Mouse (Mus musculus): Measurements from ENCODE around the gene Lrrk2. TPM values are rescaled to one million over a fixed set of nuclear protein-coding genes. Genes with fewer than 3 reads are reported as not detected.

Gene Lrrk2
- polyA plus RNA-seq, 1 experiment from 2014 or later, result 4.7 TPM

DNA sequence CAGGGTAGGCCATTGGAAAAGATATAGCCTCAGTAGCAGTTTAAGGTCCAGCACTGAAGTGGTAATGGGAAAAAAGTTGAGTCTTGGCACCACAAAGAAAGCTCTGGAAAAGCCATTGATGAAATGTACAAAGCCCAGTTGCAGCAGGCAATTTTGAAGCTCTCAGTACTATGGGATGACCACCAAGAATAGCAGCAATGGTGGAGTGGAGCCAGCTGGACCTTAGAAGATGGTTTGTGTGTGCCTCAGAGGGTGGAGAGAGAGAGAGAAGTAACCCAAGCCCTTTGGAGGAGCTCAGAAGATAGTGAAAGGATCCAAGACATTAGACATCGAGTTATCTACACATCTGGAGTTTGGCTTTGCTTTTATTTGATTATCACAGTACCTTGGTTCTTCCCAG, 20.1 kb downstream of the Lrrk2 start:
- no peak overlapping the region for H3K4me2 ChIP-seq
- no peaks in the 10 kb centered on the region for H3K9me3 ChIP-seq (replicated peaks)
- H3K36me3 ChIP-seq, result 0 out of 2 replicates have a peak, but pooled peaks cover 9% of the 10 kb centered on the region
- no peak overlapping the region for H3K9ac ChIP-seq
- no peaks in the 10 kb centered on the region for H3K4me1 ChIP-seq (replicated peaks)
- H3K4me3 ChIP-seq, result no peak overlapping the region
- no peaks in the 10 kb centered on the region for H3K27me3 ChIP-seq
- 65% methylated on average over 1 of the region's 1 CpGs for WGBS
- H3K27ac ChIP-seq, result no peak overlapping the region
- ATAC-seq (replicated peaks; ENCODE audit: insufficient number of reproducible peaks, insufficient read depth, low FRiP score, low read depth), result no peak

DNA sequence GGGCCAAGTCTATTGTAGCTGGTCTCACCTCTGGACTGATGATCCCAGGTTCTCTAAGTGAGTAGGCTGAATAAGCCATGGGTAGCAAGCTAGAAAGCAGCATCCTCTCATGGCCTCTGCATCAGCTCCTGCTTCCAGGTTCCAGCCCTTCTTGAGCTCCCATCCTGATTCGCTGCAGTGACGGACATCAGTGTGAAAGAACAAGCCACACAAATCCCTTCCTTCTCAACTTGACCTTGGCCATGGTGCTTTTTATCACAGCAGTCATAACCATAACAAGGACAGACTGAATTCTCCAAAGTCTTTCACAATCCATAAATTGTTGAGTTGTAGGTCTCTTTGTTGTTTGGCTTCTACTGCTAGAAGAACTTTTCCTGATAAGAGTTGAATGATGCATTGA, 20.9 kb downstream of the Lrrk2 start:
- H3K27me3 ChIP-seq, result no peaks in the 10 kb centered on the region
- no peaks in the 10 kb centered on the region for H3K9me3 ChIP-seq (replicated peaks)
- H3K9ac ChIP-seq, result no peak overlapping the region
- 93% methylated on average over 2 of the region's 2 CpGs for WGBS
- H3K27ac ChIP-seq, result no peak overlapping the region
- no peak for ATAC-seq (replicated peaks; ENCODE audit: insufficient number of reproducible peaks, insufficient read depth, low FRiP score, low read depth)
- H3K4me3 ChIP-seq, result no peak overlapping the region
- H3K36me3 ChIP-seq, result 0 out of 2 replicates have a peak, but pooled peaks cover 9% of the 10 kb centered on the region
- no peaks in the 10 kb centered on the region for H3K4me1 ChIP-seq (replicated peaks)
- H3K4me2 ChIP-seq, result no peak overlapping the region

DNA sequence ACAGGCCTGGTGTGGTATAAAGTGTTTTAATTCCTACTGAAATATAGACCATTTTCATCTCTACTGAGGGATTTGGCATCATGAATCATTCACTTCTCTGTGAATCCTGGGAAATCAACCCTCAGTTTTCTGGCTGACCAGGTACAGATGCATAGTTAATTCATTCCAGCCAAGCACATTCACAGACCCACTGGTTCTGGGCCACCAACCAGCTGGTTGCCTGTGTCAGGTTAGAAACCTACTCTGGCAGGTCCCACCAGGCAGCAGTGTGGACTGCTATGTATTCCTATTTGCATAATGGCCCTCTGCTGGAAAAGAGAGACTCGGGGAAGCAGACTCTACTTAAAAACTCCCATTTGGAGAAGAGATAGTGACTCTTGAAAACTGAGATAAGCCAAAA, 27.9 kb downstream of the Lrrk2 start:
- WGBS, result 18% methylated on average over 1 of the region's 1 CpGs
- H3K27me3 ChIP-seq, result no peaks in the 10 kb centered on the region
- H3K27ac ChIP-seq, result no peak overlapping the region
- H3K9me3 ChIP-seq (replicated peaks), result no peaks in the 10 kb centered on the region
- H3K36me3 ChIP-seq, result 0 out of 2 replicates have a peak, but pooled peaks cover 3% of the 10 kb centered on the region
- H3K4me2 ChIP-seq, result no peak overlapping the region
- no peak overlapping the region for H3K4me3 ChIP-seq
- ATAC-seq (replicated peaks; ENCODE audit: insufficient number of reproducible peaks, insufficient read depth, low FRiP score, low read depth), result no peak
- H3K4me1 ChIP-seq (replicated peaks), result peaks cover 9% of the 10 kb centered on the region
- no peak overlapping the region for H3K9ac ChIP-seq

DNA sequence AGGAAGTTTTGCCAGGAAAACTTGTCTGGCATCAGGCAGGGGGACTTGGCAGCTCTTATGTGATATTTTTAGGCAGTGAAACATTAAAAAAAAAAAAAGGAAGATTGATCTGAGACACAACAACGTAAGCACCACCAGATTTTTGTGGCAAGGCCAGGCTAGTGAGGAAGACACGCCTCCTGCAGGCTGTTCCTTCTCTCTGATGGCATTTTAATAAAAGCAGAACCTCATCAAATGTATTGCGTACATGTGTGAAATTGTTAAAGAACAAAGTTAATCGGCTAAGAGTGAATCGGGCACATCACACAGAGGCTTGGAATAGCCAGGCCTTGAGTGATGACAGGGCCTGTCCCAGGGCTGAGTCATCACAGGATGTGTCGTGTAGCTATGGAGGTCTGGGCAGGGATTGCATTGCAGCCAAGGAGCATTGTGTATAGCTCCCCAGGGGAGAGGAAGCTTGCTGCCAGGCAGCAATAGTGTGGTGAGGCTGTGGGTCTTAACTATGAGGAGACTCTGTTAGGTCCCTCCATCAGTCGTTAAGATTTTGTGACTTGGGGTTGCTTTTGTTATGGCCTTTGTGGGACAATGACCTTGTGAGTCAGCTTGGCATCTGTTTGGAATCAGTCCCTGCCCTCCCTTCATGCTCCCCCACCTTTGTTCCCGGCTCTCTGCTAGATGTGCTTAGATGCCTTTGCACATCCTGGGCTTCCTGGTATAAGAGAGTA, 30.2 kb downstream of the Lrrk2 start:
- Histone ChIP-seq H3K9me3 (replicated peaks) (no peaks in the 10 kb centered on the region), H3K4me3 (no peak overlapping the region), H3K4me1 (replicated peaks) (peaks cover 9% of the 10 kb centered on the region), H3K27me3 (no peaks in the 10 kb centered on the region), H3K9ac (no peak overlapping the region), H3K27ac (peak overlapping the region; percentile 67), H3K36me3 (peaks cover 12% of the 10 kb centered on the region; the same call in 1 of the 2 replicates), H3K4me2 (peak overlapping the region; percentile 32)
- ATAC-seq (replicated peaks; ENCODE audit: insufficient number of reproducible peaks, insufficient read depth, low FRiP score, low read depth), result peak; percentile 87
- 19% methylated on average over 8 of the region's 8 CpGs for whole genome bisulfite sequencing

DNA sequence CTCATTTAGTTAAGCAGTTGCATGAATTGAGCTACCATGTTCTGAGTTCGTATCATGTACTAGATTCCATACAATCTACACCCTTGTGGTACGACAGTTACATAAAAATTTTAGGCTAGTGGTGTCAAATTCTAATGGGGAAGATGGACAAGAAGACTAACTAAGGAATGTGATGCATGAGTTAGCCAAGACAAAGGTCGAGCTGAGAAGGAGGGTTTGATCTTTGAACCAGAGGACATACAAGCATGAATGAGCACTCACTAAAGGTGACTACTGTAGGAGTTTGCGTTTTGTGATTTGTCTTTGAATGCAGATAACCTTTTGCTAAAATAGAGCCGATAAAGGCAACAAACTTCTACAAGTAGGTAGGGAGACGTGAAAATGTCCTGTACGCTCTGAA, 31.1 kb downstream of the Lrrk2 start:
- H3K4me2 ChIP-seq, result no peak overlapping the region
- peaks cover 12% of the 10 kb centered on the region; the same call in 1 of the 2 replicates for H3K36me3 ChIP-seq
- H3K4me3 ChIP-seq, result no peak overlapping the region
- no peaks in the 10 kb centered on the region for H3K27me3 ChIP-seq
- no peak for ATAC-seq (replicated peaks; ENCODE audit: insufficient number of reproducible peaks, insufficient read depth, low FRiP score, low read depth)
- H3K27ac ChIP-seq, result peak overlapping the region; percentile 67; the same call in 1 of the 2 replicates
- H3K9me3 ChIP-seq (replicated peaks), result no peaks in the 10 kb centered on the region
- H3K4me1 ChIP-seq (replicated peaks), result peaks cover 9% of the 10 kb centered on the region
- WGBS, result 89% methylated on average over 7 of the region's 7 CpGs
- no peak overlapping the region for H3K9ac ChIP-seq

DNA sequence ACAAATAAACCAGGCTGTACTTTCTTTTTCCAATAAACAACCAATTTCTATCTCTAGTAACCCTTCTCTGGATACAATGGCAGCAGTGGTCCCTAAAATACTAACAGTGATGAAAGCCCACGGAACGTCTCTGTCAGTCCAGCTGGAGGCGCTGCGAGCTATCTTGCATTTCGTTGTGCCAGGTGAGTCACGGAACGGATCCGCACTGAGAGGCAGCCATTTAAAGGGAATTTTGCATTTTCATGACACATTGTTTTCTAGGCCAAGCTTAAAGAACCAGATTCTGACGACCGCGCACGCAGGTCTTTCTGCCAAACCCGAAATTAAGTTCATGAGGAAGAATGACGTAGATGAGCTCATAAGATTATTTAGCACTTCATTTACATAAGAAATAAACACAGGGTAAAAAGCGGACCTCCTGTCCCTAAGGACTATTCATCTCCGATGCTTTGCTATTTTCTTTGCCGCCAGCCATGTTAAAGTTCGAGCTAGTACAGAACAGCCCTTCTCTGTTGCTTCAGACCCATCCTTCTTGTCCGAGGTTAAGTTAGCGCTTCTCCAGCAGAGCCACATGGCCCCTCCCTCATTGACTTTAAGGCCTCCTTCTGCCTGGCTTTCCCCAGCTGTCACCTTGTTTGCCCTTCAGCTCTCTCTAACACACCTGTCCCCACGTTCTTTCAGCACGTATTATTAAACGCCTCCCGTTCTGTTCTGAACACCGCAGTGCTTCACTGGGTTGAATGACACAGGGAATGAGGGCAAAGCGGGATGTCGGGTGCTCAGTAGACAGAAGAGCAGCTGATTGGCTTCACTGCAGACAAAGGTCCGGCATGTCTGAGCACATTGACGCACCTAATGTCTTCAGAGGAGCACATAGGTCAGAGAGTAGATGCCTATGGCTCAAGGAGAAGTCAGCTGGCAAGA, 36.5 kb downstream of the Lrrk2 start:
- H3K9ac ChIP-seq, result no peak overlapping the region
- H3K36me3 ChIP-seq, result peaks cover 12% of the 10 kb centered on the region; the same call in 1 of the 2 replicates
- H3K4me3 ChIP-seq, result peak overlapping the region; percentile 21; the same call in 1 of the 2 replicates
- H3K9me3 ChIP-seq (replicated peaks), result no peaks in the 10 kb centered on the region
- WGBS, result 43% methylated on average over 29 of the region's 29 CpGs
- no peaks in the 10 kb centered on the region for H3K4me1 ChIP-seq (replicated peaks)
- H3K4me2 ChIP-seq, result peak overlapping the region; percentile 50
- ATAC-seq (replicated peaks; ENCODE audit: insufficient number of reproducible peaks, insufficient read depth, low FRiP score, low read depth), result no peak
- H3K27me3 ChIP-seq, result no peaks in the 10 kb centered on the region
- H3K27ac ChIP-seq, result no peak overlapping the region

DNA sequence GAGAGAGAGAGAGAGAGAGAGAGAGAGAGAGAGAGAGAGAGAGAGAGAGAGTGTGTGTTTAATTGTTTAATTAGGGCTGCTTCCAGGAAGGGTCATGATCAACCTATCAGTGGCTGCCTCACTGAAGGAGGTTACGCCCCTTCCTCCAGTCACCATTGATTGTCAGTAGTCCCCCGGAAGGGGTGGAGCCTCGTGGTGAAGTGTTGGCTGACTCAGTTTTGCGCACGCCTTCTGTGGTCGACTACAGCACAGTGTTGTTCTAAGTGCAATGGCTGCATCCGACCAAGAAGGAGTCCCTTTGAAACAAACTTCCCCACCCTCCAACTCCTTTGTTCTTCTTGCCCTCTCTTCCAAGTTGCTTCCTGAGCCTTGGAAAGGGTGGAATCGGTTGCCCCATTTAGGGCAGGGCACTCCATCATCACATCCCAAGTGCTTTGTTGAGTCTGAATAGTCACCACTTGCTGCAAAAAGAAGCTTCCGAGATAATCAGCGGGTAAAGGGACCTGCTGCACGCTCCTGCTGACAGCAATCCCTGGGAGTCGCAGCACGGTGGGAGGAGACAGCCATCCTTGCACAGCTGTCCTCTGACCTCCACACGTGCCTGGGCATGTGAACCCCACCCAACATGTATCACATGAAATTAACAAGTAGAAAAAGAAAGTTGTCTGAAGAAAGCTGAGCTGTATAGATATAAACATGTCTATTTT, 62.4 kb downstream of the Lrrk2 start:
- Histone ChIP-seq H3K9me3 (replicated peaks) (no peaks in the 10 kb centered on the region), H3K4me1 (replicated peaks) (0 out of 2 replicates have a peak, but pooled peaks cover 3% of the 10 kb centered on the region), H3K36me3 (peaks cover 14% of the 10 kb centered on the region; the same call in 1 of the 2 replicates), H3K4me3 (peak overlapping the region; percentile 3; the same call in 1 of the 2 replicates), H3K27ac (0 out of 2 replicates have a peak overlapping the region, but pooled peaks have one; percentile 20), H3K4me2 (peak overlapping the region; percentile 48), H3K27me3 (no peaks in the 10 kb centered on the region), H3K9ac (no peak overlapping the region)
- WGBS, result 53% methylated on average over 14 of the region's 14 CpGs
- ATAC-seq (replicated peaks; ENCODE audit: insufficient number of reproducible peaks, insufficient read depth, low FRiP score, low read depth), result no peak

DNA sequence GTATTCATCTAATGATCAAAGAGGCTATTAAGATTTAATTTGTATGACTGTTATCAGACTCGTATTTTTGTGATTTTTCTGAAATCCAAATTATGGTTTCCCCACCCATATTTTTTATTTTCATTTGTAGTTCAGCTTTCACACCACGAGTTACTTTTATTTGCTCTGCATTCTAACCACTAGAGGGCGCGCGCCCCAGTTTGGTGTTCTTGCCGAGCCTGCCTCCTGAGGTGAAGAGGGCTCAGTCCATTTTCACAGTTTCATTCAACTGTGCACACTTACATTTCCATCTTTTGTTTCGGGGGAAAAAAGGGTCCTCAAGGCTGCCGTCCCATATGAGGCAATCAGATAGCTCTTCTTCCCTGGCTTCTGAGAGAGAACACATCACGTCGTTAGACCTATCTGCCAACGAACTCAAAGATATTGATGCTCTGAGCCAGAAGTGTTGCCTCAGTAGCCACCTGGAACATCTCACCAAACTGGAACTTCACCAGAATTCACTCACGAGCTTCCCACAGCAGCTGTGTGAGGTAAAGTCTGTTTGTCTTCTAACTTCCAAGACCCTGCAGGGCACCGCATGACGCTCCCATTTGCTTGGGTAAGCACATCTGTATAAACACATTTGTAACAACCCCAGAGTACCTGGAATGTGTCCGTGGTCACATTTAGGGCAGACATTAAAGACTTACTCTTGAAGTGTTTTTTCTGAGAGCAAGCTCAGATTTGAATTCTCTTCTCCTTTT, 64.0 kb downstream of the Lrrk2 start:
- H3K4me3 ChIP-seq, result no peak overlapping the region
- H3K9me3 ChIP-seq (replicated peaks), result no peaks in the 10 kb centered on the region
- 40% methylated on average over 15 of the region's 15 CpGs for WGBS
- H3K9ac ChIP-seq, result no peak overlapping the region
- H3K27me3 ChIP-seq, result no peaks in the 10 kb centered on the region
- H3K4me2 ChIP-seq, result no peak overlapping the region
- H3K4me1 ChIP-seq (replicated peaks), result 0 out of 2 replicates have a peak, but pooled peaks cover 3% of the 10 kb centered on the region
- H3K36me3 ChIP-seq, result peaks cover 14% of the 10 kb centered on the region; the same call in 1 of the 2 replicates
- no peak overlapping the region for H3K27ac ChIP-seq
- no peak for ATAC-seq (replicated peaks; ENCODE audit: insufficient number of reproducible peaks, insufficient read depth, low FRiP score, low read depth)

DNA sequence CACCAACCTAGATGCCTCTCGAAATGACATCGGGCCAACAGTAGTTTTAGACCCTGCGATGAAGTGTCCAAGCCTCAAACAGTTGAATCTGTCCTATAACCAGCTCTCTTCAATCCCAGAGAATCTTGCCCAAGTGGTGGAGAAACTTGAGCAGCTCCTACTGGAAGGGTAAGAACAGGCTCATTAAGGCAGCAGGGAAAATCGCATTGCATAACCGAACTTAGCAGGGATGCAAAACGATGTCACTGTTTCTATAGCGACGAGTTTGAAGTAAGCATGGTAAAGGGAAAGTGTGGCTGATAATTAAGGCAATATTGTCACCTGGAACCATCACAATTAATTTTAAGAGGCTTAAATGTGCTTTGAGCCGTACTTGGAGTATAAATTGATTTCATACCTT, 65.8 kb downstream of the Lrrk2 start:
- 86% methylated on average over 9 of the region's 9 CpGs for WGBS
- no peak overlapping the region for H3K4me2 ChIP-seq
- no peak overlapping the region for H3K4me3 ChIP-seq
- no peaks in the 10 kb centered on the region for H3K9me3 ChIP-seq (replicated peaks)
- H3K36me3 ChIP-seq, result peaks cover 14% of the 10 kb centered on the region; the same call in 1 of the 2 replicates
- H3K9ac ChIP-seq, result no peak overlapping the region
- no peak for ATAC-seq (replicated peaks; ENCODE audit: insufficient number of reproducible peaks, insufficient read depth, low FRiP score, low read depth)
- H3K4me1 ChIP-seq (replicated peaks), result 0 out of 2 replicates have a peak, but pooled peaks cover 3% of the 10 kb centered on the region
- H3K27me3 ChIP-seq, result no peaks in the 10 kb centered on the region
- no peak overlapping the region for H3K27ac ChIP-seq

DNA sequence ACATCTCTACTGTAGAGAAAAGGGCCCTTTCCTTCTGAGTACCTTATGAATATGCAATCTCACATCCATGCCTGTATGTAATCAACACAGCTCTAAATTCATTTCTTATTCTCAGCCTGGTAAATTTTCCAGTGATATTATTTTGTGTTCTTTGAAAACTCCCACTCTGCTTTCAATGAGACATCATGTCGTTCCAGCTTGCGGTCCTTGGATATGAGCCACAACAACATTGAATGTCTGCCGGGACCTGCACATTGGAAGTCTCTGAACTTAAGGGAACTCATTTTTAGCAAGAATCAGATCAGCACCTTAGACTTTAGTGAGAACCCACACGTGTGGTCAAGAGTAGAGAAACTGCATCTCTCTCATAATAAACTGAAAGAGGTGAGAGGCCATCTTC, 72.5 kb downstream of the Lrrk2 start:
- 70% methylated on average over 4 of the region's 4 CpGs for WGBS
- Histone ChIP-seq H3K4me3 (no peak overlapping the region), H3K27me3 (no peaks in the 10 kb centered on the region), H3K4me1 (replicated peaks) (no peaks in the 10 kb centered on the region), H3K4me2 (no peak overlapping the region), H3K27ac (no peak overlapping the region), H3K9ac (no peak overlapping the region), H3K9me3 (replicated peaks) (no peaks in the 10 kb centered on the region), H3K36me3 (peaks cover 6% of the 10 kb centered on the region; the same call in 1 of the 2 replicates)
- ATAC-seq (replicated peaks; ENCODE audit: insufficient number of reproducible peaks, insufficient read depth, low FRiP score, low read depth), result no peak

Measured in heart, embryonic 15.5 days (tissue).